Mouse (Mus musculus): ENCODE results near the gene Mipol1. TPM values are rescaled to one million over a fixed set of nuclear protein-coding genes. Genes with fewer than 3 reads are reported as not detected.

Mipol1 gene
- total and polyA plus RNA-seq, 3 experiments = 6.4 to 10.4 (median 6.6) TPM

DNA sequence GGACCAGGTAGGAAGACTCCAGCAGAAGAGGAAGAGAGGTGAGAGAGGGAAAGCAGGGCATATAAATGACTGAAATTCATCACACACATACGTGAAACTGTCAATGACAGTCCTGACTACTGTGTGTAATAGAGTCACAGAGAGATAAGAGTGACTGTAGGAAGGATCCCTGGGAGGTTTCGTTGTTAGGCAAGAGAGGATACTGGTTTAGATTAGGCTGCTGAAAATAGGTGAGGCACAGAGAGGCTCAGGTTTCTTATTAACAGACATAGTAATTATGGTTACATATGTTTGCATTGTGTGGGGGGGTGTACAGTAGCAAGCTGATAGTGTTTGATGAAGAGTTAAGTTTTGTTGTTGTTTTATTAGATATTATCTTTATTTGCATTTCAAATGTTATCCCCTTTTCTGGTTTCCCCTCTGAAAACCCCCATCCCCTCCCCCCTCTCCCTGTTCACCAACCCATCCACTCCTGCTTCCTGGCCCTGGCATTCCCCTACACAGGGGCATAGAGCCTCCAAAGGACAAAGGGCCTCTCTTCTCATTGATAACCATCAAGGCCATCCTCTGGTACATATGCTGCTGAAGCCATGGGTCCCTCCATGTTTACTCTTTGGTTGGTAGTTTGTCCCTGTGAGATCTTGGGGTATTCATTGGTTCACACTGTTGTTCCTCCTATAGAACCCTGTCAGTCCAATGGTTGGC is 157.5 kb downstream of the Mipol1 start:
- H3K9ac ChIP-seq (ENCODE audit: insufficient read depth, low read depth) = no peak overlapping the region
- no peak for TF ChIP-seq SMC3 (IDR thresholded peaks at IDR 0.05; ENCODE audit: low read depth, low read length)
- TF ChIP-seq USF2 (conservative IDR thresholded peaks at IDR 0.05; ENCODE audit: low read depth, low read length) = no peak
- TF ChIP-seq GABPA (IDR thresholded peaks at IDR 0.05; ENCODE audit: insufficient replicate concordance, low read depth, low read length) = no peak
- no peak for TF ChIP-seq POLR2A (IDR thresholded peaks at IDR 0.05; ENCODE audit: low read depth, low read length)
- H3K9me3 ChIP-seq (replicated peaks; ENCODE audit: low read length) = no peaks in the 10 kb centered on the region
- H3K79me2 ChIP-seq (replicated peaks; ENCODE audit: control insufficient read depth, extremely low read depth, insufficient read depth, poor library complexity, severe bottlenecking) = no peaks in the 10 kb centered on the region
- dilution Hi-C loops (cut with MboI; ENCODE audit: extremely low pct_ligation_motif_present, extremely low pct_unique_long_range_greater_than_20kb, low sequenced_read_pairs) (no loop called here), in situ Hi-C loops (cut with MboI; ENCODE audit: low pct_ligation_motif_present, low pct_unique_long_range_greater_than_20kb, low sequenced_read_pairs) (no loop called here)
- H3K27ac ChIP-seq (ENCODE audit: insufficient read depth, low read depth) = no peak overlapping the region
- H3K4me3 ChIP-seq (replicated peaks in 1 of 3; ENCODE audit: low read depth in 2 of 3, low read length in 2 of 3, poor library complexity in 1 of 3) = no peak overlapping the region
- no peaks in the 10 kb centered on the region for H3K27me3 ChIP-seq (replicated peaks)
- H3K4me2 ChIP-seq (ENCODE audit: insufficient read depth, low read depth, poor library complexity, severe bottlenecking) = no peak overlapping the region
- H3K36me3 ChIP-seq (replicated peaks in 1 of 2; ENCODE audit: control insufficient read depth in 1 of 2, insufficient read depth in 1 of 2, low read length in 1 of 2) = no peaks in the 10 kb centered on the region
- peaks cover 3 to 10% of the 10 kb centered on the region in 2 experiments for H3K4me1 ChIP-seq (ENCODE audit: control insufficient read depth in 1 of 2, insufficient read depth in 2 of 2)
- no peak for DNase-seq (ENCODE audit: extremely low read depth)

DNA sequence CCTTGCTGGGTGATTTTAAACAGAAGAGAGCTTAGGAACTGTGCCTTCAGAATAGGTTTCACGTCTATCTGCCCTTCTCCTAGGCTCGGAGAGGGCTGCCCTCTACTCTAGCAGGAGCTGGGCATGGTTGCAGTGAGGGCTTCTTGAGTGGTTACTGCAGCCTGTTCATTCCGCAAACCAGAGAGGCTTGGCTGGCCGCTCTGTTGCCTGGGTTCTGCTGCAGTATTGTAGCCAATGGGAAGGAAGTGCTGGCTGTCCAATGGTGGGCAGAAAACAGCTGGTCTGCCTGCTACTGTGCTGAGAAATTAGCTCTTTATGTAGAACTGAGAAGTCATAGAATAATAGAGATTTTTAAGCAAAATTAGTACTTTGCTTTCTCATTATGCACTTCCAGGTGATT is 169.3 kb downstream of the Mipol1 start:
- no peak overlapping the region for H3K4me3 ChIP-seq (replicated peaks in 1 of 3; ENCODE audit: low read depth in 2 of 3, low read length in 2 of 3, poor library complexity in 1 of 3)
- no peak for DNase-seq (ENCODE audit: extremely low read depth)
- no peak overlapping the region for H3K27ac ChIP-seq (ENCODE audit: insufficient read depth, low read depth)
- H3K9me3 ChIP-seq (replicated peaks; ENCODE audit: low read length) = no peaks in the 10 kb centered on the region
- H3K4me1 ChIP-seq (ENCODE audit: control insufficient read depth in 1 of 2, insufficient read depth in 2 of 2) = no peaks in the 10 kb centered on the region
- H3K36me3 ChIP-seq (replicated peaks in 1 of 2; ENCODE audit: control insufficient read depth in 1 of 2, insufficient read depth in 1 of 2, low read length in 1 of 2) = no peaks in the 10 kb centered on the region
- H3K9ac ChIP-seq (ENCODE audit: insufficient read depth, low read depth) = no peak overlapping the region
- in situ Hi-C loops (cut with MboI; ENCODE audit: low pct_ligation_motif_present, low pct_unique_long_range_greater_than_20kb, low sequenced_read_pairs) = no loop called here
- no peaks in the 10 kb centered on the region for H3K27me3 ChIP-seq (replicated peaks)
- H3K79me2 ChIP-seq (replicated peaks; ENCODE audit: control insufficient read depth, extremely low read depth, insufficient read depth, poor library complexity, severe bottlenecking) = no peaks in the 10 kb centered on the region
- TF ChIP-seq KAT2A (IDR thresholded peaks at IDR 0.05; ENCODE audit: insufficient replicate concordance, low read length) (no peak), TCF12 (IDR thresholded peaks at IDR 0.05; ENCODE audit: low read depth, low read length) (no peak), JUND (conservative IDR thresholded peaks at IDR 0.05; ENCODE audit: low read depth, low read length) (no peak), ELF1 (IDR thresholded peaks at IDR 0.05; ENCODE audit: low read depth, low read length) (no peak), EP300 (IDR thresholded peaks at IDR 0.05; ENCODE audit: low read length) (no peak), MXI1 (IDR thresholded peaks at IDR 0.05; ENCODE audit: low read depth, low read length) (no peak), PAX5 (IDR thresholded peaks at IDR 0.05; ENCODE audit: low read length) (no peak), MAZ (IDR thresholded peaks at IDR 0.05; ENCODE audit: low read depth, low read length) (no peak), TBP (conservative IDR thresholded peaks at IDR 0.05; ENCODE audit: low read depth, low read length) (no peak), E2F4 (IDR thresholded peaks at IDR 0.05; ENCODE audit: insufficient replicate concordance, low read depth, low read length) (no peak)
- dilution Hi-C loops (cut with MboI; ENCODE audit: extremely low pct_ligation_motif_present, extremely low pct_unique_long_range_greater_than_20kb, low sequenced_read_pairs) = no loop called here
- H3K4me2 ChIP-seq (ENCODE audit: insufficient read depth, low read depth, poor library complexity, severe bottlenecking) = no peak overlapping the region

DNA sequence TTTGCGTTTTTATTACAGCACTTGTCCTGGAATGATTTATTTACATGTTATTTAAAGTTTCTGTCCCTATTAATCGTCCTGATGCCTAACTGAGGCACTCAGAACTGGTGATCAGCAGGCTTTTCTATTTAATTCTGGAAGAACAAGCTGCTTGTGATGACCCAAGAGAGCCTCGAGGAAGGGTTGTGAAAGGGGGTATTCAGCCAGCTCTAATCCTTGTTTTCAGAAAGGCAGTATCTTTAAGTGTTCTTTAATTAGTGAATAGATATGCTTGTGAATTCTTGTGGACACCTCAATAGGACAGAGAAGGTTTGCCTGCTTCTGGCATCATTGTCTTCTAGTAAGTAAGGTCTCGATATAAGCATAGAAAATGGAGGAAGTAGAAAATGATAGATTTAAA is 170.0 kb downstream of the Mipol1 start:
- Histone ChIP-seq H3K4me3 (replicated peaks in 1 of 3; ENCODE audit: low read depth in 2 of 3, low read length in 2 of 3, poor library complexity in 1 of 3) (no peak overlapping the region), H3K4me1 (ENCODE audit: control insufficient read depth in 1 of 2, insufficient read depth in 2 of 2) (no peaks in the 10 kb centered on the region), H3K79me2 (replicated peaks; ENCODE audit: control insufficient read depth, extremely low read depth, insufficient read depth, poor library complexity, severe bottlenecking) (no peaks in the 10 kb centered on the region), H3K36me3 (replicated peaks in 1 of 2; ENCODE audit: control insufficient read depth in 1 of 2, insufficient read depth in 1 of 2, low read length in 1 of 2) (no peaks in the 10 kb centered on the region), H3K9me3 (replicated peaks; ENCODE audit: low read length) (no peaks in the 10 kb centered on the region), H3K4me2 (ENCODE audit: insufficient read depth, low read depth, poor library complexity, severe bottlenecking) (no peak overlapping the region), H3K9ac (ENCODE audit: insufficient read depth, low read depth) (no peak overlapping the region), H3K27ac (ENCODE audit: insufficient read depth, low read depth) (no peak overlapping the region), H3K27me3 (replicated peaks) (no peaks in the 10 kb centered on the region)
- TF ChIP-seq TBP (conservative IDR thresholded peaks at IDR 0.05; ENCODE audit: low read depth, low read length) (no peak), JUND (conservative IDR thresholded peaks at IDR 0.05; ENCODE audit: low read depth, low read length) (no peak), SMC3 (IDR thresholded peaks at IDR 0.05; ENCODE audit: low read depth, low read length) (no peak), ZNF384 (IDR thresholded peaks at IDR 0.05; ENCODE audit: low read depth, low read length) (no peak), HCFC1 (IDR thresholded peaks at IDR 0.05; ENCODE audit: low read depth, low read length) (no peak), CHD2 (IDR thresholded peaks at IDR 0.05; ENCODE audit: low read length) (no peak), JUN (IDR thresholded peaks at IDR 0.05; ENCODE audit: insufficient read depth, low read depth, low read length) (no peak), MAX (IDR thresholded peaks at IDR 0.05; ENCODE audit: low read length) (no peak), TCF12 (IDR thresholded peaks at IDR 0.05; ENCODE audit: low read depth, low read length) (no peak), E2F4 (IDR thresholded peaks at IDR 0.05; ENCODE audit: insufficient replicate concordance, low read depth, low read length) (no peak), POLR2A (IDR thresholded peaks at IDR 0.05; ENCODE audit: low read depth, low read length) (no peak), ZMIZ1 (IDR thresholded peaks at IDR 0.05; ENCODE audit: low read depth, low read length) (no peak), NELFE (IDR thresholded peaks at IDR 0.05; ENCODE audit: low read depth, low read length) (no peak), UBTF (IDR thresholded peaks at IDR 0.05; ENCODE audit: low read depth, low read length) (no peak)
- dilution Hi-C loops (cut with MboI; ENCODE audit: extremely low pct_ligation_motif_present, extremely low pct_unique_long_range_greater_than_20kb, low sequenced_read_pairs) (no loop called here), in situ Hi-C loops (cut with MboI; ENCODE audit: low pct_ligation_motif_present, low pct_unique_long_range_greater_than_20kb, low sequenced_read_pairs) (no loop called here)
- DNase-seq (ENCODE audit: extremely low read depth) = no peak
